Mouse (Mus musculus): ENCODE results near the gene Lrrc25. TPM values are rescaled to one million over a fixed set of nuclear protein-coding genes. Genes with fewer than 3 reads are reported as not detected.

The Lrrc25 gene
- total RNA-seq, 1 experiment: 0.13 TPM

DNA sequence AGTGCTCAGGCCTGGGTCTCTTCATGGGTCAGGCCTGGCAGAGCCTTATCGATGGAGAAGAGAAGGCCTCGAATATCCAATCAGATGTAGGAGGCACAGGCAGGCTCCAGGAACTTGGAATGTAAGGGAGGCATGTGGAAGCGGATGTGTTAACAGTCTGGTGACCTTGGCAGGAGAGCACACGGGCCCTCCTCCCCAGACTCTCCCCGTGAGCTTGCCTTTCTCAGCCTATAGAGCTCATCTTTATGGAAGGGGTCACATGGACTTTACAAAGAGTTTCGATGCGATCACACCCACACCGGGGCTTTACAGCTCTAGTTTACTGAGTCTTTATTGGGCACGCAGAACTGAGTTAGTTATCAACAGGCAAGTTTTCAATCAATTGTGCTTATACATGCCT, 22.8 kb downstream of the Lrrc25 start:
- Histone ChIP-seq H3K9me3 (ENCODE audit: control insufficient read depth, insufficient read depth, low read depth, low read length) (no peaks in the 10 kb centered on the region), H3K4me3 (ENCODE audit: insufficient read depth in 1 of 2, low read depth in 1 of 2, low read length in 2 of 2, poor library complexity in 1 of 2, severe bottlenecking in 1 of 2) (no peak overlapping the region), H3K36me3 (ENCODE audit: control insufficient read depth, insufficient read depth, low read length, poor library complexity, severe bottlenecking) (no peaks in the 10 kb centered on the region), H3K9ac (ENCODE audit: insufficient read depth, low read depth, low read length, poor library complexity, severe bottlenecking) (no peak overlapping the region), H3K27ac (ENCODE audit: insufficient read depth, low read depth, low read length, poor library complexity, severe bottlenecking) (no peak overlapping the region), H3K4me1 (ENCODE audit: control insufficient read depth in 2 of 2, insufficient read depth in 2 of 2, low read length in 2 of 2, poor library complexity in 1 of 2) (peaks cover 13 to 23% of the 10 kb centered on the region in 2 experiments)
- DNase-seq (ENCODE audit: low read depth, low spot score): no peak
- in situ Hi-C loops (cut with MboI; ENCODE audit: low sequenced_read_pairs in 2 of 2, unreplicated experiment in 2 of 2): no loop called here
- TF ChIP-seq HCFC1 (IDR thresholded peaks at IDR 0.05; ENCODE audit: borderline replicate concordance, insufficient read depth, low read length): no peak
- no peak for TF ChIP-seq CHD2 (IDR thresholded peaks at IDR 0.05; ENCODE audit: low read depth, low read length)
- TF ChIP-seq MAFK (IDR thresholded peaks at IDR 0.05; ENCODE audit: insufficient read depth, low read depth, low read length): no peak
- TF ChIP-seq ZC3H11A (IDR thresholded peaks at IDR 0.05; ENCODE audit: borderline replicate concordance, low read depth, low read length): no peak
- no peak for TF ChIP-seq ZNF384 (IDR thresholded peaks at IDR 0.05; ENCODE audit: low read depth, low read length)

DNA sequence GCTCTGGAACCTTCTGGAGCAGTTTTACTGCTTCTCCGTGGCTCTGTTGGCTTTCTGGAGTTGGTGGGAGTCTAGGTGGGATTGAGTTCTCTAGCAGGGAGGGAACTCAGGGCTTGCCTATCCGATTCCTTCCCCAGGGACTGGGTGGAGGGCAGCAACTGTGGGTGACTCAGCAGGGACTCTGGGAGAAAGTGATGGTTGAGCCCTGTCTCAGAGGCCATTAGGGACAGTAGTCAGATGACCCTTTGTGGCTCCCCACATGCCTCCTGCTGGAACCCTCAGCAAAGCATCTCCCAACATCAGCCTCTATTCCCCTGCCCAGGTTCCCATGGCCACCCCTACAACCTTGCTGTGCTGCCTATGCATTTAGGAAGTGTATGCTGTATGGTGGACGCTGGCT, 27.1 kb downstream of the Lrrc25 start:
- no peaks in the 10 kb centered on the region for H3K36me3 ChIP-seq (ENCODE audit: control insufficient read depth, insufficient read depth, low read length, poor library complexity, severe bottlenecking)
- H3K9me3 ChIP-seq (ENCODE audit: control insufficient read depth, insufficient read depth, low read depth, low read length): no peaks in the 10 kb centered on the region
- DNase-seq (ENCODE audit: low read depth, low spot score): no peak
- H3K9ac ChIP-seq (ENCODE audit: insufficient read depth, low read depth, low read length, poor library complexity, severe bottlenecking): no peak overlapping the region
- TF ChIP-seq CHD2 (IDR thresholded peaks at IDR 0.05; ENCODE audit: low read depth, low read length): no peak
- no peak for TF ChIP-seq MAFK (IDR thresholded peaks at IDR 0.05; ENCODE audit: insufficient read depth, low read depth, low read length)
- TF ChIP-seq ZC3H11A (IDR thresholded peaks at IDR 0.05; ENCODE audit: borderline replicate concordance, low read depth, low read length): no peak
- no peak for TF ChIP-seq ZNF384 (IDR thresholded peaks at IDR 0.05; ENCODE audit: low read depth, low read length)
- TF ChIP-seq HCFC1 (IDR thresholded peaks at IDR 0.05; ENCODE audit: borderline replicate concordance, insufficient read depth, low read length): no peak
- H3K4me3 ChIP-seq (ENCODE audit: insufficient read depth in 1 of 2, low read depth in 1 of 2, low read length in 2 of 2, poor library complexity in 1 of 2, severe bottlenecking in 1 of 2): no peak overlapping the region
- no peak overlapping the region for H3K27ac ChIP-seq (ENCODE audit: insufficient read depth, low read depth, low read length, poor library complexity, severe bottlenecking)
- peaks cover 20 to 39% of the 10 kb centered on the region in 2 experiments for H3K4me1 ChIP-seq (ENCODE audit: control insufficient read depth in 2 of 2, insufficient read depth in 2 of 2, low read length in 2 of 2, poor library complexity in 1 of 2)
- in situ Hi-C loops (cut with MboI; ENCODE audit: low sequenced_read_pairs in 2 of 2, unreplicated experiment in 2 of 2): no loop called here

DNA sequence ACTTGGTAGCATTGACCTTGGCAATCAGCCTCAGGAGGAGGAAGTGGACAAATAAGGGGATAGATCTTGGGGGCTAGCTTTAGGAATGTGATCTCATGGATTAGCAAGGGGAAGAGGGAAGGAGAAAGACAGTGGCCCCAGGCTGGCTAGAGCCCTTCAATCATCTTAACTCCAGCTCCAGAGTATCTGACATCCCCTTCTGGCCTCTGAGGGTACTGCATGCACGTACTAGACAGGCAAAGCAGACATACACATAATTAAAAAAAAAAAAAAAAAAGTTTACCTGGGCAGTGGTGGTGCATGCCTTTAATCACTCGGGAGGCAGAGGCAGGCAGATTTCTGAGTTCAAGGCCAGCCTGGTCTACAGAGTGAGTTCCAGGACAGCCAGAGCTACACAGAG, 28.1 kb downstream of the Lrrc25 start:
- Histone ChIP-seq H3K36me3 (ENCODE audit: control insufficient read depth, insufficient read depth, low read length, poor library complexity, severe bottlenecking) (no peaks in the 10 kb centered on the region), H3K4me1 (ENCODE audit: control insufficient read depth in 2 of 2, insufficient read depth in 2 of 2, low read length in 2 of 2, poor library complexity in 1 of 2) (peaks cover 17 to 41% of the 10 kb centered on the region in 2 experiments), H3K27ac (ENCODE audit: insufficient read depth, low read depth, low read length, poor library complexity, severe bottlenecking) (no peak overlapping the region), H3K4me3 (ENCODE audit: insufficient read depth in 1 of 2, low read depth in 1 of 2, low read length in 2 of 2, poor library complexity in 1 of 2, severe bottlenecking in 1 of 2) (no peak overlapping the region), H3K9me3 (ENCODE audit: control insufficient read depth, insufficient read depth, low read depth, low read length) (no peaks in the 10 kb centered on the region), H3K9ac (ENCODE audit: insufficient read depth, low read depth, low read length, poor library complexity, severe bottlenecking) (no peak overlapping the region)
- no peak for TF ChIP-seq HCFC1 (IDR thresholded peaks at IDR 0.05; ENCODE audit: borderline replicate concordance, insufficient read depth, low read length)
- peak; percentile 86 for TF ChIP-seq ZNF384 (IDR thresholded peaks at IDR 0.05; ENCODE audit: low read depth, low read length)
- no peak for TF ChIP-seq CHD2 (IDR thresholded peaks at IDR 0.05; ENCODE audit: low read depth, low read length)
- TF ChIP-seq ZC3H11A (IDR thresholded peaks at IDR 0.05; ENCODE audit: borderline replicate concordance, low read depth, low read length): no peak
- TF ChIP-seq MAFK (IDR thresholded peaks at IDR 0.05; ENCODE audit: insufficient read depth, low read depth, low read length): no peak
- peak; percentile 84 for DNase-seq (ENCODE audit: low read depth, low spot score)
- in situ Hi-C loops (cut with MboI; ENCODE audit: low sequenced_read_pairs in 2 of 2, unreplicated experiment in 2 of 2): no loop called here

DNA sequence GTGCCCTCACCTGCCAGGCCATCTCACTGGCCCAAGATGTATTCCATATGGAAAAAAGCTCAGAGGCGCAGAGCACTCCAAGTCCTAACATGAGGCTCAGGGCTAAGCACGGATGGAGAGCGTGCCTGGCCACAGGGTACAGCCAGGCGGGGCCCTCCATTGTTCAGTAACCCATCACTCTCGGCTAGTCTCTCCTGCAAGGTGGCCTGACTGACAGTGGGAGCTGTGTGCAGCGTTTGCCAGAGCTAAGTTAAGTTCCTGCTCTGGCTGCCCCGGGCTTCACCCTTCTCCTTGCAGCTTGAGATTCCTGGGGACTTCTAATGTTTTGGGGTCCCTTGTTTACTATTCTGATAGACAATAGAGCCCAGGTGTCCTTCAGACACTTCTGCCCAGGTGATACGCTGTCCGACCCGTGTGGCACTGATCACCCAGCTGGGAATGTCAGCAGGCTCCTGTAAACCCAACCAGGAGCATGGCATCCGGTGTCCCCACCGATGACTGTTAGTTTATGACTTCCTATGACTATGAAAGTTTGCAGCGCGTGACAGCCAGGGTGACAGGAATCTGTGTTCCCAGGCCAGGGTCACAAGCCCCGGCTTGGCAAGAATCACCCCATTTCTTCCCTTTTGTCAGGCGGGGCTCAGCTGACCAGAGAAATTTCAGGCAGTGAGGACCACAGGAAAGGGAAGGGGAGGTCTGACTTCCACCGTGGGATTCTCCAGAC, 29.7 kb downstream of the Lrrc25 start:
- no peak for DNase-seq (ENCODE audit: low read depth, low spot score)
- H3K9ac ChIP-seq (ENCODE audit: insufficient read depth, low read depth, low read length, poor library complexity, severe bottlenecking): no peak overlapping the region; the same call in 1 of the 2 replicates

More for the DNA sequence above, 29.7 kb downstream of the Lrrc25 start:
- no peak overlapping the region for H3K27ac ChIP-seq (ENCODE audit: insufficient read depth, low read depth, low read length, poor library complexity, severe bottlenecking)
- no peaks in the 10 kb centered on the region for H3K9me3 ChIP-seq (ENCODE audit: control insufficient read depth, insufficient read depth, low read depth, low read length)
- TF ChIP-seq ZNF384 (IDR thresholded peaks at IDR 0.05; ENCODE audit: low read depth, low read length) (no peak), CHD2 (IDR thresholded peaks at IDR 0.05; ENCODE audit: low read depth, low read length) (no peak), ZC3H11A (IDR thresholded peaks at IDR 0.05; ENCODE audit: borderline replicate concordance, low read depth, low read length) (no peak), HCFC1 (IDR thresholded peaks at IDR 0.05; ENCODE audit: borderline replicate concordance, insufficient read depth, low read length) (no peak), MAFK (IDR thresholded peaks at IDR 0.05; ENCODE audit: insufficient read depth, low read depth, low read length) (no peak)
- no peak overlapping the region for H3K4me3 ChIP-seq (ENCODE audit: insufficient read depth in 1 of 2, low read depth in 1 of 2, low read length in 2 of 2, poor library complexity in 1 of 2, severe bottlenecking in 1 of 2)
- H3K36me3 ChIP-seq (ENCODE audit: control insufficient read depth, insufficient read depth, low read length, poor library complexity, severe bottlenecking): peaks cover 5% of the 10 kb centered on the region; the same call in 1 of the 2 replicates
- in situ Hi-C loops (cut with MboI; ENCODE audit: low sequenced_read_pairs in 2 of 2, unreplicated experiment in 2 of 2): no loop called here
- peaks cover 19 to 45% of the 10 kb centered on the region in 2 experiments for H3K4me1 ChIP-seq (ENCODE audit: control insufficient read depth in 2 of 2, insufficient read depth in 2 of 2, low read length in 2 of 2, poor library complexity in 1 of 2)

Data from ES-E14 (cell line).